Mouse (Mus musculus) lung, postnatal 10 days (tissue): ENCODE results near the gene Shkbp1.

Experiments used
- DNase-seq: peaks from one replicate; pipeline ENCODE4 v3.0.0; 2021

Shkbp1 gene

DNA sequence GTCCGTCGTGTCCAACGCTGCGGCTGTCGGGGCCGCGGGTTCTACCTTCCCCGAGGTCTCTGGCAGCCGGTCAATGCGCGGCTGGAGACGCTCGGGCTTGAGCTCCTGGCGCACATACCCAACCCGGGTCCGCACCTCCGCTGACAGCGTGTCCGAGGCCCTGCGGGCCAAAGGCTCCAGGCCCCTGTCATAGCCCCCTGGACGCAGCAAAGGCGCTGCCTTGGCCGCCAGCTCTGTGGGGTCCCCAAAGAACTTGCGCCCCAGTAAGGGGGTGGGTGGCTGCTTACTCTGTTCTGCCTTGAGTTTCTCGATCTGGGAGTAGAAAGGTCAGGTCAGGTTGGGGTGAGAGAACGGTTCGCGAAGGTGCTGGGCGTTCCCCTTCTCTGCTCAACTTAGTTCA is 8.6 kb upstream of the Shkbp1 start:
- DNase-seq = no peak

DNA sequence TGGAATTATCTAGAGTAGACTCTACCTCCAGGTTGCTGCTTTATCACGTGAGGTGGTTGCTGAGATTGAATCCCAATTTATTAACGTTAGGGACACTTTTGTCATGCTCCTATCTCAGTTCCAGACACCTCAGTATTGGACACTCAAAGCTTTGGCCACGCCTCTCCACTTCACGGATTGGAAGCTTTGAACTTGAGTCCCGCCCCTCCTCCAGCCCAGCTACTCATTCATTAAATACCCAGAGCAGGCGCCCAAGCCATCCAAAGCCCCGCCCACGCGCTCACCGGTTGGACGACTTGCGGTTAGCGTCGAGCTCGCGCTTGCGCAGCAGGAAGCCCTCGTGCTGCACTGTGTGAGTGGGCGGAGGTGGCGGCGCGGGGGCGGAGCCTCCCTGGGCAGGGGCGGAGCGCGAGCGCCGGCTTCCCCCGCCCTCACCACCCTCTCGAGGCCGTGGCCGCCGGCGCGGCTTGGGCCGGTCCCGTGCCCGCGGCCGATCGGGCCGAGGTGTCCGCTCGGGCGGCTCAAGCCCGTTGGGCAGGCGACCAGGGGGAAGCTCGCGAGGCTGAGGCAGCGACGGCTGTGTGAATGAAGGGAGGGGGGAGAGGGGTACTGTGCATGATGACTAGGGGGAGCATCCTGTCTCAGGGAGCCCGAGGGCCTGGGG is 5.6 kb upstream of the Shkbp1 start:
- peak; percentile 100 for DNase-seq

- DNase-seq = no peak
Observed at GRCm38 (mm10) chr7:27360749-27361148, 4.9 kb upstream of the Shkbp1 start.

- no peak for DNase-seq
Observed at GRCm38 (mm10) chr7:27359706-27360358, 4.0 kb upstream of the Shkbp1 start.

GRCm38 (mm10) chr7:27359162-27359561 is 3.3 kb upstream of the Shkbp1 start:
- DNase-seq = no peak

- DNase-seq = no peak
Observed at GRCm38 (mm10) chr7:27357595-27357978, 1.8 kb upstream of the Shkbp1 start.

- DNase-seq = peak; percentile 45
Observed at GRCm38 (mm10) chr7:27356861-27357594, 1.2 kb upstream of the Shkbp1 start, which contains the start of gene Gm20479. Gene Gm20479, minus strand, starts transcription at chr7:27357419.

DNA sequence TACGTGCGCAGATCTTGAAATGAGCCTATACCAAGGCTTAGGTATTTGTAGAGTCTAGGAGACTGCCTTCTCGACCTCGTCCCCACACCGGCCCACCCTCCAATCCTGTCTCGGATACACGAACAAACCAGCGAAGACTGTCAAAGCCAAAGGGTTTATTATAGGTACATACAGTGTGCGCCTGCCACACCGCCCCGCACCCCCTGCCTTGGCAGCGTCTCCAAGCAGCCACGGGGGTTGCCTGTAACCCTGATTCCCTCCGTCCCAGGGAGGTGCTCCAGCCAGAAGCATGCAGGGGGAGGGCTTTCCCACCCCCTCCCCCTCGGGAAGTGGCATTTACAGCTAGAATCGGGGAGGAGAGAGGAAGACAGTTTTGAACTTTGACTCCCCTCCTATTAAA is 429 bp upstream of the Shkbp1 start:
- peak; percentile 67 for DNase-seq

GRCm38 (mm10) chr7:27355261-27355660 is 558 bp downstream of the Shkbp1 start:
- no peak for DNase-seq

- no peak for DNase-seq
Observed at GRCm38 (mm10) chr7:27354783-27355182, 1.0 kb downstream of the Shkbp1 start.

DNA sequence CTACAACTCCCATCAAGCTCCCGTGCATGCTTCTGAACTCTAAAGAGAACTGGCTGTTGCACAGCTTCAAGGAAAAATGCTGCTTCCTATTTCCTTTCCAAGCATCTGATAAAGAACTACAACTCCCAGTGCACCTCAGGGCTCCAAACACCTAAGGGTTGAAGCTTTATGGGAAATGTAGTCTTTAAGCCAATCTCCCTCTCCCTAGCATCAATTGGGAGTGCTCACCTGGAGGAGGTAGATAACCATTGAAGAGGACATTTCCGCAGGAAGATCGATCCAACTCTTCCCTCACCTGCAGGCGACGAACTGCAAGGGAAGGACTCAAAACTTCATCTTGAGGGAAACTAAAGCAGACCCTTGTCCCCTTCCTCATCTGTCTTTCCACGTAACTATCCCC is 1.7 kb downstream of the Shkbp1 start:
- DNase-seq = peak; percentile 63

DNA sequence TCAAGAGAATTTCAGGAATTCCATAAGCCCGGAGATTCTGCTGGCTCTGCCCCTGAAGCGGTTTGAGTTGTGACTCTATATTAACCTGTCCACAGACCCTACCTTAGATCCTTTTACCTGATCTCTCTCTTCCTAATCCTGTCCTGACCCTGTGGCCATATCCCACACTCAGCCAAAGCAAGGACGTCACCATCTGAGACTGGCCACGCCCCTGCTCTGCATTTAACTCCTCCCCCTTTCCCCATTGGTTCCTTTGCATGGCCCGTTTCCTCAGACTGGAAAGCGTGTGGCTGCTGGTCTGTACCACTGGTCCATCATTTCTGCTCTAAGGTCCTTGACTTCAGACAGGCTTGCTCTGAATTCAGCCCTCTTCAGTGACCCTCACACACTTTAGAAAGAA is 10.4 kb downstream of the Shkbp1 start:
- DNase-seq = no peak

- DNase-seq = peak; percentile 58
Observed at GRCm38 (mm10) chr7:27342595-27342994, 13.2 kb downstream of the Shkbp1 start.

DNA sequence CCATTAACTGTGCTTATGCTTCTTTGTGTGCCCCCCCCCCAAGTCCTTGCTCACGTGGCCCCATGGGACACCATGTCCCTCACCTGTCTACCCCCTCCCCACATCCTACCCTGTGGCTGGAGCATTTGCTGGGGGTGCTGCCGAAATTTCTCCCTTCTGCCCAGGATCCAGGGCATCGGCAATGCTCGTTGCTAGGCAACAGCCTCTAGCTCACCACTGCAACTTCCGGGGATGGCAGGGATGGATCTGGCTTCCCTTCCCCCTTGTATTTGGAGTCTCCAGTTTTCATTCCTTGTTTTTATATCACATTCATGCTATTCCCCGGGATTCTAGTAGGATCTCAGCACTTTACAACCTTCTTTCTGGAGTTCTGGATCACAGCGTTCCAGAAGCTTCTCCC is 16.3 kb downstream of the Shkbp1 start:
- DNase-seq = no peak

DNA sequence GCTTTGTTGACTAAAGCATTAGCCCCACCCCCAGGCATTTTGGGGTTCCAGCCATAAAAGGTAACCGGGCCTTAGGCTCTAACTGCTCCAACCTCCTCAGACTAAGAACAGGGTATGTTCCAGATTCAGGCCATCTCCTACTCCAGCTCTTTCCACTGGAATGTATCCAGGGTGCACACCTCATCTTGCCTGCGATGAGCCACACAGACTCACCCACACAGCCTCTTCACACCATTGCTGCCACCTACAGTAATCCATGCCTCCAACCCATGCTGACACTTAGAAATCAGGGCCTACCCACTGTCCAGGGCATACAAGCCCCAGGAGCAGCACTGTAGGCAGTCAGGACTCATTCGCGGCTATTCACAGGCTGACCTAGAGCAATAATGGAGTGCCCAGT is 16.7 kb downstream of the Shkbp1 start:
- no peak for DNase-seq

GRCm38 (mm10) chr7:27337175-27337853 is 18.5 kb downstream of the Shkbp1 start, which contains the start of gene Ltbp4:
Gene Ltbp4, minus strand, starts transcription at chr7:27337692.
- DNase-seq = peak; percentile 55

DNA sequence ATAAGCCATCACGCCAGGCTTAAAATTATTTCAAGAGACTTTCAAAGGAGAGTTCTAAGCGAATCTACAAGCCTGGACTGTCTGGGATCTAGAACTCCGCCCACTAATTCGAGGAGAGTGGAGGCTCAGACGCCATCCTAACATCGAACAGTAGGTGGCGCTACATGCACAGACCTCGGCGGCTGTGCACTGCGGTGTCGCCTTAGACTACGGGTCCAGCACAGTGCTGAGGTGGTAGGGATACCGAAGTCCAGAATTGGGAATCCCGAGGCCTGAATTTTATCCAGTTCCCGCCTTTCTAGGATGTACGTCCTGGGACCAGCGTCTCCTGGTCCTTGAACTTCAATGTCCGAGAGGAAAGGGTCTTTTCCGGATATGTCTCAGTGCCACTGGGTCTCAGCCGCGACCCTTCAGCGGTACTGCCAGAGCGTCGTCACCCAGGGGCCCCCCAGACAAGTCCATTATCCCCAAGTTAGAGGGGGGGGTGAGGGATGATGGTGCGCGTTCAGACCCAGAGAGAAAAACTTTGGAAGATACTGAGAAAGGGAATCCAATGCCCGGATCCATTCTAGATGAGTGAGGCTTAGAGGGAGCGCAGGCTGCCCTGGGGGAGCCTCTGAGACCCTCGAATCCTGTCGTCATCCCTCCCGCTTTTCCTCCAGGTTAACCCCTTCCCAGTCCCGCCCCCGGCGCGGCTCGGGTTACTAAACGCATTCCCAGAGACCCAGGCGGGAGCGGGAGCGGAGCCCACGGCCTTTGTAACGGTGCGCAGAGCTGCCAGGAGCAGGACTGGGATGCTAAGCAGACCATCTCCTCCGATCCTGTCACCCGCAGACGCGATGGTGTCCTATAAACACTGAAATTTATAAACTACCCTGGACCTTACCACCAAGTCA is 19.6 kb downstream of the Shkbp1 start:
- peak; percentile 95 for DNase-seq

DNA sequence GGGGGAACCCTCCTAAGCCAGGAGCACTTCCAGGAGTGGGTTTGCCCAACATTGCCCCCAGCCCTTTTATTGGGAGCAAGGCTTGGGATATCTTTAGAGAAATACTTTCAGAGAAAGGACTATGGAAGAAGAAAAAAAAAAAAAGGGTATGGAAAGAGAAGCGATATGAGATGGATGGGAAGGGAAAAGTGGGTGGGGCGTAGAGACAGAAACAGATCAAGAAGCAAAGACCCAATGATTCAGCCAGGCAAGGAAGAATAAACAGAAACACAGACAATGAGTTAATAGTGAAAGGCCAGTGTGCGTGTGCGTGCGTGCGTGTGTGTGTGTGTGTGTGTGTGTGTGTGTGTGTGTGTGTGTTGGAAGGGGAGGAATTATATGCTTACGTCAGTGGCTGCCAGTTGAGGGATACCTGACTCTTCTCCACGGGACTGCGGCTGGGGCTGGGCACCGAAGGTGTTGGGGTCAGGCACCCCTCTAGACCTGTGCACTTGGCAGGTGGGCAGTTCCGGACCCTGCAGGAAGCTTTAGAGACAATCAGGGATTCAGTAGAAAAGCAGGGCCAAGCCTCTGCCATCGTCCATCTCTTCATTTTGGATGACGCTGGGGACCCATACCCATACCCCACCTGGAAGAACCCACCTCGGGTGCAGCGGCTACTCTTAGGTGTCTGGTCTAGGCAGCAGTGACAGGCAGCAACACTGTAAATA is 20.7 kb downstream of the Shkbp1 start:
- DNase-seq = peak; percentile 36

DNA sequence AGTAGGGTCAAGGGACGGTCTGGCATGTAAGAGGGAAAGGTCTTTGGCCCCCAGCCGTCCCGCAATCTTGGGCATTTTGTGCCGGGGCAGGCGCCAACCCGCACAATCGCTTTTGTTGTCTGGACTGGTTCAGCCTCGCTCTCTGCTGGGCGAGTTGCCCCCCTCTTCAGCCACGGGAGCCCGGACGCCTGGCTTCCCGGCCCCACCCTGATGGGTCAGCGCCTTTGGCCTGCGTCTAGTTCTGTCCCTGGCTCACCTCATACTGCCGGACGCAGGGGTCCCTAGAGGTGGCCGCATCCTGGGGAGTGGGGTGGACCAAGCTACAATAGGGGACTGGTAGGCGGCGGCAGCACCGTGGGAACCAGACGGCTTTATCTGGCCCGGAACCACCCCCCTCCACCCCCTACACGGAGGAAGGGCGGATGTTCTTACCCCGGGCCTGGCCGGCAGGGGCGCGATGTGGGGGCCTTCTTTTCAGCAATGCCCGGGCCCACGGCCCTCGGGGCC is 21.4 kb downstream of the Shkbp1 start:
- peak; percentile 82 for DNase-seq

DNA sequence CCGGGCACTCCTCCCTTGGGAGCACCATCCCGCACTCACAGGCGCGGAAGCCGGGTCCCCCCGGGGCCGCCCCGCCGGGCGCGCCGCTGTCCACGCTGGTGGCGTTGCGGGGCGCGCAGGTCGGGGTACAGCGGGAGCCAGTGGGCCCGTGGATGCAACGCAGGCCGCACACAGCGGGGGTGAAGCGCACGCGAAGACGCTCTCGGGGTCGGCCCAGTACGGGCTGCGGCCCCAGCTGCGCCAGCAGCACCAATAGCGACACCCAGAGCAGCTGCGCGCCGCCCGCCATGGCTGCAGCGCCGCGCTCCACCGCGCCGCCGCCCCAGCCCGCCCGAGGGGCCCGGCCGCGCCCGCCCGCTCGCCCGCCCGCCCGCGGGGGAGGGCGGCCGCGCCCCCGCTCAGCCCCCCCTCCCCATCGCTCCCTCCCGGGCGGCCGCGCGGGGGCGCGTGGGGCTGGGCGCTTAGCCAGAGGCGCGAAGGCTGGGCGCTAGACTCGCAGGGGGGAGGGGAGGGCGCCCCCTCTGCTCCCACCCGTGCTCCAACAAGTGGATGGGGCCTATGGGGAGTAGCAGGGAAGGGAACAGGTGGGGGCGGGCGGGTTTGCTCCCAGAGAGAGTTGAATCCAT is 22.4 kb downstream of the Shkbp1 start:
- DNase-seq = peak; percentile 54
